Mouse (Mus musculus): ENCODE results near the gene Vps13d.
A peak's percentile ranks its signal among the peaks of the same experiment; 100 is the strongest.

DNA sequence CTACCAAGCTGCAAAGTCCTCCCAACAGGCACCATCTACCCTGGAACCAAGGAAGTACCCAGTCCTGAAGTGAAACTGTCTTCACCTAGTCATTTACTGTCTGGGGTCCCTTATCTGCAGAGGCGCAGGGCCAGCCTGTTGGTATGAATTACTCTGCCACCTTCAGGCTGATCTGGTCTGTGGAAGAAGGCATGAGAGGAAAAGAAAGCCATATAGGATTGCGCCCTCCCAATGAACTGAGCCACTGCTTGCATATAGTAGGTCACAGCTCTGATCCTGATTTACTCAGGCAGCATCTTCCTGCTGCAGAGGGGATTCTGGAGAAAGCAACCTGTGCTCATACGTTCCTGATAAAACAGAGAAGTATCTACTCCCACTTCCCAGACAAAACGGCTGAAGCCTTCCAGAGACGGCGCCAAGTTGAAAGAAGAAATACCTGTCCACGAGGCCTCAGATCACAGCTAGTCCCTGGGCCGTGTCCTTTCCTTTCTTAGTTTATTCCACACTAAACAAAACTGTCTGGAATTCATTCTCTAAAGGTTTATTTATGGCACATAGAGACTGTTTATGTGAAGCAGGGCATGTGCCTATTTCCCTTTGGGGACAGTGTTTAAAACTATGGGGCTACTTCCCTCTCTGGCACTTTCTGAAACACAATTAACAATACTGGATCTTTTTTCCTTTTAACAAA lies 144.1 kb downstream of the Vps13d start:
- TF ChIP-seq EP300 (IDR thresholded peaks at IDR 0.05; ENCODE audit: low read length) (no peak), CTCF (conservative IDR thresholded peaks at IDR 0.05 in 1 of 2, IDR thresholded peaks at IDR 0.05 in 1 of 2; ENCODE audit: low read depth in 2 of 2, low read length in 2 of 2) (peak in 1 of 2 experiments; percentile 44; a peak in 2 of 4 replicates), ZMIZ1 (IDR thresholded peaks at IDR 0.05; ENCODE audit: low read depth, low read length) (no peak), MYC (IDR thresholded peaks at IDR 0.05; ENCODE audit: low read depth, low read length) (no peak), E2F4 (IDR thresholded peaks at IDR 0.05; ENCODE audit: insufficient replicate concordance, low read depth, low read length) (no peak), ZNF384 (IDR thresholded peaks at IDR 0.05; ENCODE audit: low read depth, low read length) (no peak), USF2 (conservative IDR thresholded peaks at IDR 0.05; ENCODE audit: low read depth, low read length) (no peak), MAX (IDR thresholded peaks at IDR 0.05; ENCODE audit: low read length) (no peak), POLR2AphosphoS2 (IDR thresholded peaks at IDR 0.05; ENCODE audit: low read depth, low read length) (no peak), SMC3 (IDR thresholded peaks at IDR 0.05; ENCODE audit: low read depth, low read length) (peak; percentile 50), POLR2A (IDR thresholded peaks at IDR 0.05; ENCODE audit: low read depth, low read length) (no peak), MXI1 (IDR thresholded peaks at IDR 0.05; ENCODE audit: low read depth, low read length) (no peak)

Data from CH12.LX (cell line).